Mouse (Mus musculus) layer of hippocampus, postnatal 14 days (tissue): ENCODE data around the gene Crtc3. TPM values are rescaled to one million over a fixed set of nuclear protein-coding genes. Genes with fewer than 3 reads are reported as not detected.

ENCODE experiments used
- DNase-seq, 2 experiments: peaks; one replicate each; pipeline ENCODE4 v3.0.0; 2021 to 2022; ENCODE audit warnings: low spot score in 2 of 2, mixed read lengths in 1 of 2
- total RNA-seq, 2 experiments: library from RNA; stranded (reverse); gene quantifications; 2 replicates each; pipeline ENCODE4 v1.2.3; 2021

Gene Crtc3
- total RNA-seq, 2 experiments from 2014 or later = 20.9 to 21.7 TPM

DNA sequence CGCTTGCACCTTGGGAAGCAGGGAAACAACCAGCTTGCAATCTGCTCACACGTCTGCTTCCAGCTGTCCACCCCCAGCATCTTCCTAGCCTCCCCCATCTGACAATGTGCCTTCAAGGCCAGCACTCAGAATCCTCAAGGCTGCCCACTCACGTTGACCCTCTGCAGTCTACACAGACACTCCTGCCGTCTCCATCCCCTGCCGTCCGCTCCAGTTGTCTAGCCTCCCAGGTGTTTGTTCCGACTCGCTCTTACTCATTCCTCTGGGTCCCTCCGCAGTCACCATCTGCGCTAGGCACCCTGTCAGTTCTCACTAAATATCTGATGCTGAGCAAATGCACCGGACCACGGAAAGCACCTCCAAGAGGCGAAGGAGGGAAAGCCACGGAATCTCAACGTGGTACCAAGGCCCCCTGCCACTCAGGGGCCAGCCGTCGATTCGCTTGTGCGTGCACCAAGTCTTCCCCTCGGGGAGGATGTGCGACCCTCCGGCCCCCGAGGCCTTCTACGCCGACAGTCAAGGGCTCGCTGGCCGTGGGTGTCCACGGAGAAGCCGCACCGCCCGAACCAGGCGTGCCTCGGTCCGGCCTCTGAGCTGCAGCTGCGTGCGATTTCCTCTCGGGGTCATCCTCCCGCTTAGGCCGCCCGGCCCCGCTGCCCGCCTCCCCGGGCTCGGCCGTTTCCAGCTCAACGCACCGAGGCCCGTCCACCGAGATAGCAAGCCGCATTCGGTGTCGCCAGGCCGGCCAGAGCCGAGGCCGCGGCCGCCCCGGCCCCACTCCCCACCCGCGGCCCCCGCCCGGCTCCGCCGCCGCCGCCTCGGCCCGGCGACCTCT lies 739 bp downstream of the Crtc3 start:
- peak; percentile 61 to 77 for DNase-seq

DNA sequence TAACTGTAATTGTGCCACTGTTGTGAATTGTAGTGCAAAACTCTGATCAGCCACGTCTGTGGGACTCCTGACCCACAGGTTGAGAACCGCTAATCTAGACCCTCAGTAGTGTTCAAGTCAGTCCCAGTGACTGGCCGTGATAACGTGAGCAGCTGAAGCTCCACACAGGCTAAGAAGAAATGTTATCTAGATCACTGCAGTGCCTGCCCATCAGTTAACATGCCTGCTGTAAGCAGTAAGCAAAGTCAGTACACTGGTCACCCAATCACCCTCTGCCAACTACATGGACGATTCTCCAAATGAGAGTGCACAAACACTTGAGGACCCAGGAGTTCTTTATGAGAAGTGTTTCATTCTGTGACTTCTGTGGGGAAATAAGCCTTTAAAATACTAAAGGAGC lies 3.0 kb downstream of the Crtc3 start:
- DNase-seq = no peak

DNA sequence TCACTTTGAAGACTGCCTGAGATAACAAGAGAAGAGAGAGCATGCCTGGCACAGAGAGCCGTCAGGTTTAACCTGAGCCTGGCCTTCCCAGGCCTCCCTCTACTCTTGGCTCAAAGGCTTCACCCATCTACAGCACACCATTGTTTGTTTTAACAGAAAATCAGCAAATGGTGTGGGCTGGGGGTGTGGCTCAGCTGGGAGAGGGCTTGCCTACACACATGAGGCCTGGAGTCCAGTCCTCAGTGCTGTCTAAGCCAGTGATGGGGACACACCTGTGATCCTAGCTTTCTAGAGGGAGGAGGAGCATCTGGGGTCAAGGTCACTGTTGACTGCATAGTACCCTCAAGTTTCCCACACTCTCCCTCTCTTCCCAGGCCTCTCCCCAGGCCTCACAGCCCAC lies 6.0 kb downstream of the Crtc3 start:
- no peak for DNase-seq

DNA sequence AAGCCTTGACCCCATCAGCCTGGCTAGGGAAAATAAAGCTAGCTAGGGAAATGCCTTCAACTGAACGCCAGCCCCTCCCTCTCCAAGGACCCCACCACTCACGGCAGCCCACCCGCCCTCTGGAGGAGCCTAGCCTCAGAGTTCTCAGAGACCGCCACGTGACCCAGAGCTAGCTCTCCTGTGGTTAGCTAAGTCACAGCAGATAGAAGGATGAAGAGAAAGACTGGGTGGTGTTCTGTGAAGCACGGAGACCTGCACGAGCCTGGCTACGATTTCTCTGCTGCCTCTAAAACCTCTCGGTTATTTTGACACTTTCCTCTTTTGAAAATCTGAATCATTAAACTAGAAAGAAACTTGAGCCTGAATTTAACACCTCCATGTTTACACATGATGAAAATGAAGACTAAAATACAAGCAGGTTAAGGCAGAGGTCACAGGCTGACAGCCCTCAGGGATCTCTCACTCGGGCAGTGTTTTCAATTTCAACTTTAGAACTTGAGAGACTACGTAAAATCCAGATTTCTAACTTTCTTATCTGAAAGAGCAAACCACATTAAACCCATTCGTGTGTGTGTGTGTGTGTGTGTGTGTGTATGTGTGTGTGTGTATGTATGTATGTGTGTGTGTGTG lies 8.3 kb downstream of the Crtc3 start:
- DNase-seq = no peak

DNA sequence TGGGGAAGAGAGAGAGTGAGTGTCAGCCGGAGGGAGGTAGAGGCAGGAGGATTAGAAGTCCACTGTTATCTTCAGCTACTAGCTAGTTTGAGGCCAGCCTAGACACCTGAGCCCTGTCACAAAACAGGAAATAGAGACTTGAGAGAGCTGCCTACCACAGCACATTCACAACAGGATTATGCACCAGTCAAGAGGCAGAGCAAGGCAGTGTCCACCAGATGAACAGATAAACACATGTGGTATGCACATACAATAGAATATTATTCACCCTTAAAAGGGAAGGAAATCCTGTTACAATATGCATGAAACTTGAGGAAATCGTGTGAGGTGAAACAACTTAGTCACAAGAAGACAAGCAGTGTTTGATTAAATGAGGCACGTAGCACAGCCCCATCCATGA lies 16.4 kb downstream of the Crtc3 start:
- DNase-seq = no peak

DNA sequence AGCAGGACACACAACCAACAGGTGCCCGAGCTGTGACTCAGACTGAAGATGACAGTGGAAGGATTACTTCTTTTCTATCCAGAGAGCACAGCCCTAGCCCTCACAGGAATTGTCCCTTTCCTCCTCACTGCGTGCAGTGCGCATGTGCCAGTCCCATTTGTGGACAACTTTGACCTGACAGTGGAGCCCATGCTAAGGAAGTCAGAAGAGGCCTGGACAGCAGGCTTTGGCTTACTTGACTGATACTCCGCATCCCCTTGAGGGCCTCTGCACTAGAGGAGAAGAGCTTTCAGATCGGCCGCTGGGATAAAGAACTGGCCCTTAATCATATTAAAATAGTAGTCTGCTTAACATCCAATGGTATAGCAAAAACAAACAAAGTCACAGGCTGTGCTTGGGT lies 17.8 kb downstream of the Crtc3 start:
- DNase-seq = no peak

DNA sequence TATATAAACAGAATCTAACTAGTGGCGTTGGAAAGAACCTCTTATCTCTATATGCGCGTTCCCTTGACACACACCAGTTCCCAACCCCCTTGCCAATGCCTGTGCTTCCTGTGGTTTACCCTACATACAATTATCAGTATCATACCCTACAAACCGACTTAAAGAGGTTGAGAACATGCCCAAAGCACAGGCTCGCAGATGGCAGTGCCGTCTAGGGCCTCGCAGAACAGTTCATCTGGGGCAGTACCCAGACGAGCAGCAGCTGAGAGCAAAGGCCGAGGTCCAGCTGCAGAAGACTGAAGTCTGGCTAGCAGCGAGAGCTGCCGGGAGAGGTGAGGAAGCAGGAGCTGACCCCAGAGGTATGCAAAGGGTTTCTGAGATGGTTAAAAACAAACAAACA lies 21.5 kb downstream of the Crtc3 start:
- no peak for DNase-seq

DNA sequence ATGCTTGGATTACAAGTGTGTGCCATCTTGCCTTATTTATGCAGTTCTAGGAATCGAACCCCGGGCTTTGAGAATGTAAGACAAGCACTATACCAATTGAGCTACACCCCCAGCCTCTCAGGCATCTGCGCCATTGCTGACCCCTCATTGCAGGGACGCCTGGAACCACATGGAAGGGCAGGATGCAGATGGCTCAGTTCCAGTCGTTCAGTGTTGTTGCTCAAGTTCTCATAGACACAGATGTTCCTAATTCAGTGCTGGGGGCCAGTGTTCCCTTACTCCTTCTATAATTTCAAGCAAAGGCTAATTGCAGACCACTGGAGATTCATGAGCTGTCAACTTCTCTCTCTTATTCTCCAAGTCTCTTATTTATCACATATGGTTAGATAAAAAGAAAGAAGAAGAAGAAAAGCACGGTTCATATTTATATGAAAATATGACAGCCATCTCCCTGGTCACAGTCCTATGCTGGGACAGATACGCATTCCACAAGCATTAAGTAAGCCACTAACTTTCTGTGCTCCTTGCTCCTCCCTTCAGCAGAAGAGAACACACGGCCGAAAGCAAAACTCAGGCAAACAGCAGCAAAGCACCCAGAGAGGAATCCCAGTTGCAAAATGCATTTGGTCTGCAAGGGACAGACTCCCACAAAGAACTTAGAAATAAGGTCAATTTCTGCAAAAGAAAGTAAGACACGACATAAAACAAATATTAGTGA lies 22.3 kb downstream of the Crtc3 start:
- DNase-seq = no peak

DNA sequence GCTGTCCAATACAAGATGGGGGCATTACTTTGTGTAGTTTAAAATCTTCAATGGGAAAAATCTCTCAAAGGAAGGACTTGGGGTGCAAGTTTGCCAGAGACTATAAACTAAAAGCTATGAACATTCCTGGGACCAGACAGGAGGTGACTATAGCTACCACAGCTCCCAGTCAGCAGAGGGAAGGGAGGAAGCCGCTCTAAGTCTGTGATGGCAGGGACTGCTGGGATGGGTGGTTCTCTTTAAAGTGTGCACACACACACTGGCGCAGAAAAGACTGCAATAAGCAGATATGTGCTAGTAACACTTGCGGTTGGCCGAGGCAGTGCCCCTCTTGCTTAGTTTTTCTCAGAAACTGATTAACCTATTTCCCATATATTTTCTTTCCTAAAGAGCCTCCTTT lies 27.6 kb downstream of the Crtc3 start:
- no peak for DNase-seq

DNA sequence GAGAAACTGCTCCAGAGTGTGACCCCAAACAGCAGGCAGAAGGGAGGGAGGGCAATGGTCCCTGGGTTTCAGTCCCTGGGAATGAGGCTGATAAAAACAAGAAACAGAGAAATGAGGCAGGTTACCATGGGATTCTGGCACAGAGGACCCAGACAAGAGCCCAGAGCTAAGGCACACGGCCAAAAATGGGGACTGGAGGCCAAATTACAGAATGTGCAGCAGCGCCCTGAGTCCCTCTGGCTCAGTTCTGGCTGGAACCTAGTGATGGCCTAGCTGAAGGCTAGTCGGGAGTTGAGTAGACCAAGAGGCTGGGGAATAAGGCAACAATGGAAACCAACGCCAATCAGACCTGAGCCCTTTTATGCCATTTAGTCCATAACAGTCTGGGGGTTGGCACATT lies 28.1 kb downstream of the Crtc3 start:
- DNase-seq = peak; percentile 87 to 96

DNA sequence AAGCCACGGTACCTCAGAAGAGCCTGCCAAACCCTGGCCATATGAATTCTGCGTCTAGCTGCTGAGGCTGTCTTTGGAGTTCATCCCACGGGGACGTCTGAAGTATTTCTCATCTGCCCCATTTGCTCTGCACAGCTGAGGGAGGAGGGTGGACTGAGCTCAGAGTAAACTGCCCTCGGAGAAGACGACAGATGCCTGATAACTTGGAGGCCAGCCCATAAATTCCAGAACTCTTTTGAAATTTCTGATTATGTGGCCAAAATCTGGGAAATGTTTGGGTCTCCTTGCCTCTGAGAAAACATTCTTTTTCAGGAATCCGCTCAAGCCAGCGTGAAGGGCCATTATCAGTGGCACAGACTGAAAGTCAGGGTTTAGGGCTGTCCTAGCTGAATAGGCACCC lies 30.8 kb downstream of the Crtc3 start:
- no peak for DNase-seq

DNA sequence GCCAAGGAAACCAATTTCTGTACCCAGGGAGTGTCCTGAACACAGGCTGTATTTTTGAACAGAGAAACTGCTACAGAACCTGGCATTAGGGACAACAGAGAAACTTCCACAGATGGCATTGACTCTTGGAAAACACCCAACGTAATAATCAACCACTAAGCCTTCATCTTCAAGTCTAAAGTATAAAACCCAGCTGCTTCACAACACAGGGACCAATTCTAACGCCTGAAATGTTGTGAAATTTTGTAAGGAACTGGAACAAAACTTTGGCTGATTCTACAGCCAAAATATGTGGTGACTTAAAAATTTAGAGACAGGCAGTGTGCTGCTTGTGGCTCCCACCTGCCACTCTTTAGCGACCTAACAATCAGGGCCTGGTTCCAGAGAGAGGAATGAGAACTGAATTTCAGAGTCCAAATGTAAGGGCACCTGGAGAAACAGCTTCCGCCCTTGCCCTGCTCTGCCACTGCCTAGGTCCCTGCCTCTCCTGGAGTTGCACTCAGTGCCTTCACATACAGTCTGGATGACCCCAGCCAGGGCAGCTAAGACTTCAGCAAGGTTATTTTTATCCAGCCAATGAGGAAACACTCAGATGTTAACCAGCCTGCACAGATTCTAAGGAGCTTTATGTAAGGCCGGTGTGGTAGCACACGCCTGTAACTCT lies 33.2 kb downstream of the Crtc3 start:
- peak in 1 of 2 experiments; percentile 85 for DNase-seq

DNA sequence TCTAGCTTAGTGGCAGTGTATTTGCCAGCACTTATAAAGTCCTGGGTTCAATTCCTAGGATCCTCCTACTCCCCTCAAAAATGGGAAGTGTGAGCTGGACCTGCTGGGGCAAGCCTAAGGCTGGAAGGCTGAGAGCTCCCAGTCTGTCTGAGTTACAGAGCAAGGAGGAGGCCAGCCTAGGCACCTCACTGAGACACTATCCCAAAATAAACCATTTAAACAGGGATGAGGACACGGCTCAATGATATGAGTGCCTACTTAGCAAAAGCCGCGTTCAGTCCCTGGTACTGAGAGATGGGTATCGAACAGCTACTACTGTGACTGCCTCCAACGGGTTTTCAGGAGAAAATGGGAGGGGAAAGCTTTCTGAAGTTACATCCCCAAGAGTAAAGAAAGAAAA lies 33.8 kb downstream of the Crtc3 start:
- DNase-seq = no peak

DNA sequence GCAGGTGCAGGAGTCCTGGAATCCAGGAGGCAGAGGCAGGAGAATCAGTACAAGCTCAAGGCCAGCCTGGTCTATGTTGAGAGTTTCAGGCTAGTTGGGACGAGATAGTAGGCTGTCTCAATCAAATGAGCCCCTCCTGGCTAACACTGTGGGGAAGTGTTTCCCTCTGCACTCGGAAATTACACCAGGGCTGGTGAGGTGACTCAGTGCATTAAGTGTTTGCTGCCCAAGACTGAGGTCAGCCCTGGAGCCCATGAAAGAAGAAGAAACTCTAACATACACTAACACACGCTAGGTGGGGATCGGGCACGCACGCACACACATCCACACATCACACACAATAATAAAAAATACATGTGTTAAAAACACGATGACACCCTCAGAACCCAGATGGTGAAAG lies 34.3 kb downstream of the Crtc3 start:
- no peak for DNase-seq

DNA sequence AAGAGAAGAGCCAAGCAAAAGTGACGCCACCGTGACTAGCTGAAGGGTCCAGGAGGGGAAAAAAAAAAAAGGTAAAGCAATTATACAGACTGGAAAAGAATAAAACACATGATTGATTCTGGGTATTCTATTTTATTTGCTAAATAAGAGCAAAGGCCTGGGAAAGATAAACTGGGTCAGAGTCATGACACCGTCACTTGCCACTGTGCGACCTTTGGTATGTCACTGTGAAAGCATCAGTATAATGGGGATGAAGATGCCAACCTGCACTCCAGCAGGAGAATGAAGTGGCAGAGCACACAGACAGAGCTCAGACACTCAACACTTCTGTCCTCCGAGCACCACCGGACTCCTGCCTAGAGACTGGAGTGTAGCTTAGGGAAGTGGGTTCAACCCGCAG lies 34.7 kb downstream of the Crtc3 start:
- no peak for DNase-seq

DNA sequence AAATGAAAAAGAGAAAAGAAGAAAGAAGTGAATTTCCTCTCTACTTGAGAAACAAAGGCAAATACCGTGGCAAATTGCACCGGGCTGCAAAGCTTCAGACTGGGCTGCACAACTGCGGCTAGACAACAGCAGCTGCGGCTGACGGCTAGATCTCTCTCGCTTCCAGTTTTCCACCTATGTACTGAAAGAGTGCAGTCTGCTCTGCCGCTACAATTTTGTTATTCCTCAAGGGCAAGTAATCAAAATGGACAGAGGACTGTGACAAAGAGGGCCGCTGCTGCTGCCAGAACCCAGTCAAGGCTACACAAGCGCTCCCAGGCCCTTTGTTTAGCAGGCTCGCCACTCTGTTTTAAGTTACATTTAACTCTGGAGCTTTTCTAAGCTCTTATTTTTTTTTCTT lies 35.6 kb downstream of the Crtc3 start:
- no peak for DNase-seq

DNA sequence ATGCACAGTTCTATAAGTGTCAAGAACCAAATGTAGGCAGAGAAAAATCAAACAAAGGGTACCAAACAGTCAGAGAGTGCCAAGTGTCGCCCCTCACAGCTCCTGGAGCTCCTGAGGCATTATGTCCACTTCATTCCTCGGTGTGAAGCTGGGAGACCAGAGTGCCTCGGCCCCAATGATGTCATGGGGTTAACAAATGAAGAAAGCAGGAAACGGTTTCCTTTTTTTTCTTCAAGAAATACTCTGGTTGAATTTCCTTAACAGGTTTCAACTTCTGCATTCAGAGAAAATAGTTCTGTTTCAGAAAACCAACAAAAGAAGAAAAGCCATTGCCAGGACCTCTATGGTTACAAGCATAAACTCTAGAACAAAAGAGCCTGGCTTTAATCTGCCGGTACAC lies 36.4 kb downstream of the Crtc3 start:
- no peak for DNase-seq

DNA sequence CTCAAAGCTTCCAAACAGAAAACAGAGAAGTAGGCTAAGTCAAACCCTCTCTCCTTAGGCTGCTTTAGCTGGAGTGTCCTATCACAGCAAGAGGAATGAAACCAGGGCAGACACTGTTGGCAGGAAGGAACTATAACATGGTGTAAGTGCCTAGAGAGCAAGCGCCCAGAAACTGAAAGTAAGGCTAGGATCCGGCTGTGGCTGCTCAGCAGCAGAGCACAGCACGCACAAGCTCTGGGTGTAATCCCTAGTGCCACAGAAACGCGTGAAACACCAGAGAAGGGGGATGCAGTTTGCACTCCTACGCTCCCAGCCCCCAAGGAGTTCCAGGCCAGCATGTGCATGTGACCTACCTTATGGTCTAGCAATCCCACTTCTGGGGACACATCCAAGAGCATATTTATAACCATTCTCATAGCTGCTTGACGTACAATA lies 41.2 kb downstream of the Crtc3 start:
- peak in 1 of 2 experiments; percentile 58 for DNase-seq

DNA sequence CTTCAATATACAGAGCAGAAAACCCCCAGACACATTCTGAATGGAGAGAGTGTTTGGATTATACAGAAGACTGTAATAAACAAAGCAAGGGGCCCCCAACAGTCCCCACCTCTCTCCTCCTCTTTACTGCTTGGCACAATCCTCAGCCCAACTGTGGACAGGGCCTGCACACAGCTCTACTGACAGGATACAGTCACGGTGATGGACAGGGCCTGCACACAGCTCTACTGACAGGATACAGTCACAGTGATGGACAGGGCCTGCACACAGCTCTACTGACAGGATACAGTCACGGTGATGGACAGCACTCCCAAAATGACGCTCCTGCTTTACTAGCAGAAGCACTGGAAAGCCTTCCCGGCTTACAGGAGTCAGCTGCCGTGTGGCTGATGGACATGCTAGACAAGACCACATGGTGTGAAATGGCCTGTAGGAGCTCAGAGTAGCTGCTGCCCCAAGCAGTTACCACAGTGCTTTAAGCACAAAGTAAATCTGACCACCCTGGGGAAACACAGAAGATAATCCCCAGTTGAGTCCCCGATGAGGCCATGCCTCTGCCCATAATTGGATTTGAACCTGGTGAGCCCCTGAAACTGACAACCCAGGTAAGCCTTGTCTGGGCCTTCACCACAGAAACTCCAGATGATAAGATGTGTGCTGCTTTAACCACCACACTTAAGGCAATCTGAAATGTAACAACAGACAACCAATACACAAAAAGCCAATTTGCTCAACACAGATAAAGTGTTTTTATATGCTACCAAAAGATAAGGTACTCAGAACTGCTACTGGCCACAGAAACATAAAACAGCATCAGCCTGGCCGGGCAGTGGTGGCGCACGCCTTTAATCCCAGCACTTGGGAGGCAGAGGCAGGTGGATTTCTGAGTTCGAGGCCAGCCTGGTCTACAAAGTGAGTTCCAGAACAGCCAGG lies 42.3 kb downstream of the Crtc3 start:
- DNase-seq = no peak

DNA sequence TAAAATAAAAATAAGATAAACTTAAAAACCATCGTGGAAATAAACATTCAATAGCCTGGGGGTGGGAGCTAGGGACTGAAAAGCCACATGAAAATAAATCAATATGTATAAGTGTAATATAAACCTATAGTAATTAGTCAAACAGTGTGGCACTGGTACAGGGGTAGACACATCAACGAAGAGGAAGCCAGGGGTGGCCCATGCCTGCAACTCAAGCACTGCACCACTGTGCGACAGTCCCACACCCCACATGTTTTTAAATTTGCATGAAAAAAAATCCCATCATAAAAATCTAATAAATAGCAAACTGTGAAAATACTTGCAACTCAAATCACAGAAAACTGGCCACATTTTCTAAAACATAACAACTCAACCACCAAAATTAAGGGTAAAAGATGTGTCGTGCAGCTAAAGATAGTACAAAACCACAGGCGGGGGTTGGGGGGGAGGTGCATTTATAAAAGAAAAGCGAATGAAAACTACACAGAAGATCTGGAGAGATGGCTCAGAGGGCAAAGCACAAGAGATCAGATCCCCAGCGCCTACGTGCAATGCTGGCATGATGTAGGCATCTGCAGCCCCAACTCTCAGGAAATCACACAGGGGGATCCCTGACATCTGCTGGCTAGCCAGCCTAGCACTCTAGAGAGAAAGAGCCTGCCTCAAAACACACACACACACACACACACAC lies 45.6 kb downstream of the Crtc3 start:
- no peak for DNase-seq
